Mouse (Mus musculus): ENCODE measurements around the gene Rp9. TPM values are rescaled to one million over a fixed set of nuclear protein-coding genes. Genes with fewer than 3 reads are reported as not detected.

Rp9 gene
- polyA plus RNA-seq, 1 experiment = 52.0 TPM

DNA sequence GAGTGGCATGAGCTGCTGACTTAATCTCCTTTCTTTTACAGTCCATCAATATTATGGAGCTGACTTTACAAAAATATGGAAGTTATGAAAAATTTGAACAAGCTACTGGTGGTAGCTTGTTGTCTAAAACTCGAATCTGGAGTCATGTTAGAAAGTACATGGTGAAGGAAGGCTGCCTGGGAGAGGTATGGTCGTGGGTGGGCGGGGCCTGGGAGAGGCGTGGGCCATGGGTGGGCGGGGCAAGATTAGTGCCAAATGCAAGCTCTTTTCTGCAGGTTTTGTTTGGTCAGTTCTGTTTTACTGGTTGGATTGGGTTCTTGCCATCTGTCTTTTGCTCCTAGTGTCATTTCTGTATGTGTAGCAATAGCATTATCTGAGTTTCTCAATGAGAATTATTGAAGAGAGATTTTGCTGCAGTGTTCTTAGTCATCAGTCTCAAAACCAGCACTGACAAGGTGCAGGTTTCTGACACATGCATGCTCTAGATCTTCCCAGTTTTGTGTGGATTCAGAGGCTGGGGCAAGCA lies 39.2 kb downstream of the Rp9 start:
- no peak overlapping the region for H3K4me2 ChIP-seq (ENCODE audit: low read depth)
- no peaks in the 10 kb centered on the region for H3K36me3 ChIP-seq (ENCODE audit: control insufficient read depth, insufficient read depth)
- H3K27me3 ChIP-seq (ENCODE audit: control insufficient read depth, insufficient read depth, insufficient read length) = no peaks in the 10 kb centered on the region
- TF ChIP-seq POLR2A (IDR thresholded peaks at IDR 0.05; ENCODE audit: insufficient read length, low read depth) = no peak
- no peak for TF ChIP-seq TCF3 (IDR thresholded peaks at IDR 0.05; ENCODE audit: insufficient read length, low read depth)
- TF ChIP-seq MYOG (IDR thresholded peaks at IDR 0.05; ENCODE audit: control insufficient read depth in 1 of 3, insufficient read depth in 1 of 3, insufficient read length in 2 of 3, low read depth in 2 of 3) = no peak
- TF ChIP-seq CEBPB (IDR thresholded peaks at IDR 0.05; ENCODE audit: insufficient read depth, poor library complexity, severe bottlenecking) = no peak
- no peak for TF ChIP-seq E2F4 (IDR thresholded peaks at IDR 0.05; ENCODE audit: insufficient read depth)
- no peak for TF ChIP-seq MAX (IDR thresholded peaks at IDR 0.05; ENCODE audit: low read depth)
- no peak for TF ChIP-seq MYOD1 (IDR thresholded peaks at IDR 0.05; ENCODE audit: control insufficient read depth in 1 of 3, insufficient read length in 2 of 3, low read depth in 2 of 3)
- TF ChIP-seq SRF (IDR thresholded peaks at IDR 0.05; ENCODE audit: control insufficient read depth, insufficient read length, low read depth) = no peak
- TF ChIP-seq USF1 (IDR thresholded peaks at IDR 0.05; ENCODE audit: low read depth) = no peak
- TF ChIP-seq POLR2AphosphoS2 (IDR thresholded peaks at IDR 0.05; ENCODE audit: insufficient read length, low read depth) = no peak
- TF ChIP-seq REST (IDR thresholded peaks at IDR 0.05; ENCODE audit: insufficient read depth, insufficient read length) = no peak
- H3K4me3 ChIP-seq = no peak overlapping the region
- H3ac ChIP-seq (ENCODE audit: control insufficient read depth, insufficient read length) = no peak overlapping the region
- H3K79me2 ChIP-seq (ENCODE audit: control insufficient read depth, insufficient read depth) = no peaks in the 10 kb centered on the region

DNA sequence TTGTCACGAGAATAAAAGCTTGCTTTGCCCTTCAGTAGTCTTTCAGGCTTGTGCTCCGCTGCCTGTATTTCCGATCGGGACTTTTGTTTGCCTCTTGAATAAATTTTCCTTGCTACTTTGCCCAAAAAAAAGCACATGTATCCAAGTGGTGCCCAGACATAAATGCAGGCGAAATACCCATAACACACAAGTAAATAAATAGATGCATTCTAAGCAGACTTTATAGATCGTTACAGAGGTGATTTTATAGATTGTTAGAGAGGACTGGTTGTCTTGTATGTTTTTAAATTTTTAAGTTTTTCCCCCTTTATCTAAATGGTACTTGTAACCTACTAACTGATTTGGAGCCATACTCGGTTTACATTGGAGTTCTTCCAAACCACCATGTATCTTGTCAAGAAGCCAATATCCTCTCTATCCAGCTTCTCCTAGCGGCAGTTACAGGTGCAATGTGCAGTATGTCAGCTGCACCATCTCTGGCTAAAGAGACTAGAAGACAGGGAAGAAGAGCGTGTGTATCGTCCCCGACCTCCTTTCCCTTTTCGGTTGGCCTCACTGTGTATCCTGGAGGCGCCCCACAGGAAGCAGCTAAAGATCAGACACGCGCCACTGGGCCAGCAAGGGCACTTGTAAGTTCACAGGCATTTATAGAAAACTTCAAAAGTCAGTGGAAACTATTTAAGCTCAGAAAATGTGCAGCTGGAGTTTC lies 39.9 kb downstream of the Rp9 start:
- Histone ChIP-seq H3K36me3 (ENCODE audit: control insufficient read depth, insufficient read depth) (no peaks in the 10 kb centered on the region), H3K4me3 (no peak overlapping the region), H3K79me2 (ENCODE audit: control insufficient read depth, insufficient read depth) (no peaks in the 10 kb centered on the region), H3ac (ENCODE audit: control insufficient read depth, insufficient read length) (no peak overlapping the region), H3K4me2 (ENCODE audit: low read depth) (no peak overlapping the region), H3K27me3 (ENCODE audit: control insufficient read depth, insufficient read depth, insufficient read length) (no peaks in the 10 kb centered on the region)
- no peak for TF ChIP-seq SRF (IDR thresholded peaks at IDR 0.05; ENCODE audit: control insufficient read depth, insufficient read length, low read depth)
- no peak for TF ChIP-seq MYOG (IDR thresholded peaks at IDR 0.05; ENCODE audit: control insufficient read depth in 1 of 3, insufficient read depth in 1 of 3, insufficient read length in 2 of 3, low read depth in 2 of 3)
- no peak for TF ChIP-seq TCF12 (IDR thresholded peaks at IDR 0.05; ENCODE audit: insufficient read depth, poor library complexity, severe bottlenecking)
- no peak for TF ChIP-seq POLR2AphosphoS2 (IDR thresholded peaks at IDR 0.05; ENCODE audit: insufficient read length, low read depth)

DNA sequence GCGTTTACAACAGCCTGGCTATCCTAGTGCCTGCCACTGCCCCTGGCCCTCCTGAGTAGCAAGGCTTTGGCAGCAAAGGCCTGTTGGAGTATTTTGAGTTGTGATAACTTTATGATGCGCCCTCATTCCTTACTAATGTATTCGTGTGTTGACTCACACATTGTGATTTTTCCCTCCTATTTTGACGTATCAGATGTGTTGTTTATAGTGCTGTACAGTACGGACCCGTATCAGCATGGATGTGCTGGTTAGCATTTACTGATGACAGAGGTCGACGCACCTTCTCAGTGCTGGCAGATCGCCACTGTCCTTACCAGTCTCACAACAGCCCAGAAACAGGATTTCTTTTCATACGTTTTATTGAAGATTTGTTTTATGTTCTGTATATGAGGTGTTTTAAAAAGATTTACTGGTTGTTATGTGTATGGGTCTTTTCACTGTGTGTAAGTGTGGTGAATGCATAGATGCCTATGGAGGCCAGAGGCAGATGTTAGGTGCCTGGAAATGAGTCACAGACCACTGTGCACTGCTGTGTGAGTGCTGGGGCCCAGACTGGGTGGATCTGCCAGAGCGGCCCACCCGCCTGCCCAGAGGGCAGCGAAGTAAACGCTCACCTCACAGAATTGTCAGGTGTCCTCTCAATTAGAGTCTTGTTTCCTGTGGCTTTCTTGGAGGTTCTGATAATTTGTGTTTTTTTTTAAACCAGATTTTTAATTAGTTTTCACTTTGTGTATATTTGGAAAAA lies 40.7 kb downstream of the Rp9 start:
- no peak overlapping the region for H3K4me3 ChIP-seq
- H3K27me3 ChIP-seq (ENCODE audit: control insufficient read depth, insufficient read depth, insufficient read length) = no peaks in the 10 kb centered on the region
- TF ChIP-seq SRF (IDR thresholded peaks at IDR 0.05; ENCODE audit: control insufficient read depth, insufficient read length, low read depth) = no peak
- no peak overlapping the region for H3ac ChIP-seq (ENCODE audit: control insufficient read depth, insufficient read length)
- H3K36me3 ChIP-seq (ENCODE audit: control insufficient read depth, insufficient read depth) = no peaks in the 10 kb centered on the region
- H3K4me2 ChIP-seq (ENCODE audit: low read depth) = no peak overlapping the region
- H3K79me2 ChIP-seq (ENCODE audit: control insufficient read depth, insufficient read depth) = no peaks in the 10 kb centered on the region

DNA sequence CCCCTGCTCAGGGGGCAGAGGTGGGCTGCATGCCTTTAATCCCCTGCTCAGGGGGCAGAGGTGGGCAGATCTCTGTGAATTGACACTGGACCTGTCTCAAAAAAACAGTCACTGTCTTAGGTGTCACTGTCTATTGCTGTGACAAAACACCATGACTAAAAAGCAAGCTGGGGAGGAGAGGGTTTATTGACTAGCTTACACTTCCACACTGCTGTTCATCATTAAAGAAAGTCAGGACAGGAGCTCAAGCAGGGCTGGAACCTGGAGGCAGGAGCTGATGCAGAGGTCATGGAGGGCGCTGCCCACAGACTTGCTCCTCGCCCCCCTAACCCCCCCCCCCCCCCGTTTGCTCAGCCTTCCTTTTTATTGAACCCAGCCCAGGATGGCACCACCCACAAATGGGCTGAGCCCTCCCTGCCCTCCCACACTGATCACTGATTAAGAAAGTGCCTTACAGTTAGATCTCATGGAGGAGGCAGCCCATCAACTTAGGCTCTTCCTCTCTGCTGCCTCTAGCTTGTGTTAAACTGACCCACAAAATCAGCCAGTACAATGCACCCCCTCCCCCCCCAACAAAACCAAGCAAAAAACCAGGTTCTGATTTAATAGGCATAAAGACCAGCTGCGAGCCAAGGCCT lies 41.4 kb downstream of the Rp9 start:
- no peak overlapping the region for H3ac ChIP-seq (ENCODE audit: control insufficient read depth, insufficient read length)
- TF ChIP-seq CEBPB (IDR thresholded peaks at IDR 0.05; ENCODE audit: insufficient read depth, poor library complexity, severe bottlenecking) (no peak), POLR2AphosphoS2 (IDR thresholded peaks at IDR 0.05; ENCODE audit: insufficient read length, low read depth) (no peak), TCF12 (IDR thresholded peaks at IDR 0.05; ENCODE audit: insufficient read depth, poor library complexity, severe bottlenecking) (no peak), MYOD1 (IDR thresholded peaks at IDR 0.05; ENCODE audit: control insufficient read depth in 1 of 3, insufficient read length in 2 of 3, low read depth in 2 of 3) (no peak), TCF3 (IDR thresholded peaks at IDR 0.05; ENCODE audit: insufficient read length, low read depth) (no peak), REST (IDR thresholded peaks at IDR 0.05; ENCODE audit: insufficient read depth, insufficient read length) (no peak), SRF (IDR thresholded peaks at IDR 0.05; ENCODE audit: control insufficient read depth, insufficient read length, low read depth) (no peak), MAX (IDR thresholded peaks at IDR 0.05; ENCODE audit: low read depth) (no peak), POLR2A (IDR thresholded peaks at IDR 0.05; ENCODE audit: insufficient read length, low read depth) (no peak), USF1 (IDR thresholded peaks at IDR 0.05; ENCODE audit: low read depth) (no peak), MYOG (IDR thresholded peaks at IDR 0.05; ENCODE audit: control insufficient read depth in 1 of 3, insufficient read depth in 1 of 3, insufficient read length in 2 of 3, low read depth in 2 of 3) (no peak), E2F4 (IDR thresholded peaks at IDR 0.05; ENCODE audit: insufficient read depth) (no peak)

More for the DNA sequence above, 41.4 kb downstream of the Rp9 start:
- H3K27me3 ChIP-seq (ENCODE audit: control insufficient read depth, insufficient read depth, insufficient read length) = no peaks in the 10 kb centered on the region
- no peak overlapping the region for H3K4me3 ChIP-seq
- H3K4me2 ChIP-seq (ENCODE audit: low read depth) = no peak overlapping the region
- H3K79me2 ChIP-seq (ENCODE audit: control insufficient read depth, insufficient read depth) = no peaks in the 10 kb centered on the region
- H3K36me3 ChIP-seq (ENCODE audit: control insufficient read depth, insufficient read depth) = no peaks in the 10 kb centered on the region
